Mouse (Mus musculus) G1E (cell line): Measurements from ENCODE around the gene Esr2.

ENCODE experiments used
- CTCF ChIP-seq: IDR thresholded peaks from 2 replicates; pipeline ENCODE4 v1.5.1; 2012; ENCODE audit warnings: low read depth, low read length, inconsistent platforms, mixed read lengths
- GATA1 ChIP-seq: IDR thresholded peaks from 2 replicates; pipeline ENCODE4 v1.6.1; 2012; ENCODE audit warnings: borderline replicate concordance, low read length, inconsistent platforms, mixed read lengths
- GATA2 ChIP-seq: IDR thresholded peaks from 2 replicates; pipeline ENCODE4 v1.6.1; 2012; ENCODE audit warnings: low read depth, low read length, inconsistent platforms, borderline replicate concordance
- POLR2AphosphoS5 ChIP-seq: IDR thresholded peaks from 2 replicates; pipeline ENCODE4 v1.6.1; 2012; ENCODE audit warnings: low read depth, low read length, inconsistent platforms; ENCODE audit not compliant: insufficient replicate concordance
- TAL1 ChIP-seq: conservative IDR thresholded peaks from 2 replicates; pipeline ENCODE4 v1.6.1; 2012; ENCODE audit warnings: low read depth, low read length, inconsistent platforms, mixed read lengths

- TF ChIP-seq CTCF (no peak), POLR2AphosphoS5 (no peak), GATA1 (no peak), GATA2 (no peak), TAL1 (no peak)
These were observed 11.4 kb downstream of the Esr2 start for GRCm38 (mm10) chr12:76165641-76166040.
